Mouse (Mus musculus) retina, postnatal 7 days (tissue): ENCODE data around the gene Zfp36.

Experiments used
- DNase-seq: peaks from one replicate; pipeline ENCODE4 v3.0.0-alpha.2; 2012; ENCODE audit warnings: low read depth, low spot score

The Zfp36 gene

DNA sequence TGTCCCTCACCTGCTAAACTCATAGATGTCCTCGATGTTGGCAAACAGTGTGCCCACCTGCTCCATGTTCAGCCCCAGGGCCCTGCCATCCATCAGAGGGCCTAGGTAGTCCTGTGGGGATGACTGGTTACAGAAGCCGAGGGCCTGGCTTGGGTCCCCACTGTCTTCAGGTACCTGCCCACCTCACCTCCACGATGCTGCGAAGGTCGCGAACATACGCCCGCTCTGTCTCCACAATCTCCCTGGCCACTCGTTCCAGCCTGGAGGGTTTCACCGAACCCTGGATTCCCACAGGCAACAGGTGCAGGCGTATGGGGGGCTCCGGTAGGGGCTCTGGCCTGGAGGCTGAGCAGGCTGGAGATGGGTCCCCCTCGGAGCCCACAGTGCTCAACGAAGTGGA lies 10.0 kb downstream of the Zfp36 start:
- no peak for DNase-seq

DNA sequence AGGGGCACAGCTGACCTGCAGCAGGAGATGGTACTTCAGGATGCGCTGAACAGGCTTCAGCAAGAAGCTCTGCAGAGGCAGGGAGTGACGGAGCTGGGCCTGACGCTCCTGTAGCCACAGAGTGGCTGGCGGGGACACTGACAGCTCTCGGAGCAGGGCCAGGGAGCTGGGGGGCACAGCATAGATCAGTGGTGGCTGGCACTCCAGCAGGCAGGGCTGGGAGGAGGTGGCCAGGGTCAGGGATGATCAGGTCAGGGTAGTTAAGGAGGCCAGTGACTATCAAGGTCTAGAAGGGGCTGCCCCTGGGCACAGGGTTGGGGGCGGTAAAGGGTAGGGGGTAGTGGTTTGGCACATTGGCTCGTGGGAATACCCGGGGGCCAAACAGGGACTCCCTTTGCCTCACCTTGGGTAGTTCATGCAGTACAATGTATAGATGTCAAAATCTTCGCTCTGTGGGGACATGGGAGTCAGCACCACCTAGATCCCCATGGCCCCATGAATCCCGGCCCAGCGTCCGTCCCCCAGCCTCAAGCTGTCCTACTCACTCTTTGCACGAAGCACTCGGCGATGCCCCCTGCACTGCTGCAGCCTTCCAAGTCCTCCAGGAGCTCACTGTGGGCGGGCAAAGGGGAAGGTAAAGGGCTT lies 11.7 kb downstream of the Zfp36 start:
- DNase-seq = no peak

DNA sequence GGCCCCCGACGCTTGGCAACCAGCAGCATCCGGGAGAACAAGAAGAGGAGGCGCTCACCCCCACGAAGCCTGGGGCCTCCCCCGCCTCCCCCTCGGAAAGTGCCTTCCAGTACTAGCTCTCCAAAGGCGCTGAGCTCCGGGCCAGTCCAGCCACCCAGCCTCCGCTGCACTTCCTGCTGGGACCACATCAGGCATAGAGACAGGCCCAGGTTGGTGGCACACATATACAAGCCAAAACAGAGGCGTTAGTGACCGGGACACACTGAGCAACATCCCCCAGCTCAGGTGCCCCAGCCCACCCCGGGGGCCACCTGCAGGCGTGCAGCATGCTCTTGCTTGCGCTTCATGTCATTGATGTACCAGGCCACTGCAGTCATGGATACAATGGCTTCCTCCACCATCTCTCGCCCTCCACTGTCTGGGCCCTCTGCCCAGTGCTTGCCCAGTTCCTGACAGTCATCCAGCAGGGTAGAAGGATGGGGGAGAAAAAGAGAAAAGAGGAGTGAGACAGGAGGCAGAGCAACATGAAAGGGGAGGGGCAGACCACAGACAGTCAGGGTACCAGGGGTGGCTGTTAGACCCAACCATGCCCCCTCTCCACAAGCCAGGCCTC lies 12.3 kb downstream of the Zfp36 start:
- no peak for DNase-seq

GRCm38 (mm10) chr7:28362441-28363060 lies 17.5 kb downstream of the Zfp36 start:
- DNase-seq = no peak

DNA sequence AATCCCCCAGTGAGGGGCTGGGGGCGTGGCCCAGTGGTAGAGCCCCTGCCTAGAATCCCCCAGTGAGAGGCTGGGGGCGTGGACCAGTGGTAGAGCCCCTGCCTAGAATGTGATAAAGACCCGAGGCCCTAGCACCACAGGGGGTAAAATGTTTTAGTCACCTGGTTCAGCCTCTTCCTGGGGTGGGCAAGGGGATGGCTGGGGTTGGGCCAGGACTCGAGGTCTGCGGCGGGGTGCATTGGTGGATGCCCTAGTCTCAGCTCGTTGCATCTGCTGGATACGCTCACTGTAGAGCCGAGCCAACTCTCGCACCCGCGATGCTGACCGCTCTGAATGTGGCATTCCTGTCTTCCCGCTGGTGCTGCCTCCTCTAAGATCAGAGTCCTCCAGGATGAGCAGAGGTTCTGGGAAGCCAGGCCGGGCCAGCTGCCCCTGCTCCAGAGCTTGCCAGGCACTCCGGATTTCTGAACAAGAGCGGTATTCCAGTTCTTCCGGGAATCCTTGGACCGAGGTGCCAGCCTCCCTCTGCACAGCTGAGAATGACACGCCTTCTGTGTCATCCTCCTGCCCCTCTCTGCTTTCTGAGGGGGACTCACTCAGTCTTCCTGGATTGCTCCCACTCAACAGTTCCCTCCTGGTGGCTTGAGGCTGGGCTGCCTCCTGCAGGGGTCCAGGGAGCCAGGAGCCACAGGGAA lies 18.3 kb downstream of the Zfp36 start:
- DNase-seq = no peak

DNA sequence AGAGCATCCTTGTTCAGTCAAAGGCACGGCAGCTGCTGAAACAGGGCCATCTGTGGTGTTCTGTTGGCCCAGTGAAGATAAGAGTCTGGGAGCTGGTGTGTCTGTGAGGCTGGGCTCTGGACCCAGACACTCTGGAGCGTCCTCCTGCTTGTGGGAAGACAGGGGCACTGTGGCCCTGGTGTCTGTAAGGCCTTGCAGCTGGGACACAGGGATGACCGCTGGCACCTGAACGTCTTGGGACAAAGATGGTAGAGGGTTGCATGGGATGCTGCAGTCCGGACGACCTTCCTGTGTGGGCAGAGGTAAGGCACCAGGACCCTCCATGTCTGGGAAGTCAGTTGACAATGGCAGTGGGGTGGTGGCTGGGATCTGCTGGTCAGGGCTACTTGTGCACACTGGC lies 19.8 kb downstream of the Zfp36 start:
- no peak for DNase-seq

GRCm38 (mm10) chr7:28359854-28360253 lies 20.2 kb downstream of the Zfp36 start:
- no peak for DNase-seq

DNA sequence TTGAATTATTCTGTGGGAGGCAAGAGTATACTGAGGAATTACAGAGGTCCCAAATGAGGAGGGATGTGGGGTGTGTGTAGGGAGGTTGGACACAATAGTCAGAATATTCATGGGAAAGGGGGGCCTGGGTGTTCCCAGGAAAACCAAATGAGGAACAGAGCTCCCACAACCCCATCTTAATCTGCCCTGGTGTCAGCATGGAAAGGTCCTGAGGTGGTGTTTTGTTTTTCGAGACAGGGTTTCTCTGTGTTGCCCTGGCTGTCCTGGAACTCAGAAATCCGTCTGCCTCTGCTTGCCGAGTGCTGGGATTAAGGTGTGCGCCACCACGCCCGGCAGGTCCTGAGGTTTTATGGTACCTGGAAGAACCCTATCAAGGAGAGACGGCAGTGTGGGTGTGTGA lies 21.6 kb downstream of the Zfp36 start:
- no peak for DNase-seq

DNA sequence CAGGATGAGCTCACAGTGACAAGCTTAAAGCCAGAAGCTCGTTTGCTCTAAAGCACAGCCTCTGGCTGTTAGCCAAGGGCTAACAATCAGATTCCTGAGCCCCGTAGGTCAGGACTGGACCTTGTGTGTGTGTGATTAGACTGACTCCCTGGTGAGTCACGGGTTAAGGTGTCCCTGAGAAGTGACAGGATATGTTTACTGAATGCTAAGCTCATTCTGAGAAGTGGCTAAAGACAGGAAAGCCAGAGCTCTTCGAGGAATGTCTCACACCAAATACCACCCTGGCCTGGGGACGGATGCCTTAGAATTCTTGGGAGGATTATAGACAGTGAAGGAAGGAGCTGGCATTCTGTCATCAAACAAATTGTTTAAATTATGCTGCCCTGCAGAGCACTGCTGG lies 22.1 kb downstream of the Zfp36 start:
- DNase-seq = no peak

DNA sequence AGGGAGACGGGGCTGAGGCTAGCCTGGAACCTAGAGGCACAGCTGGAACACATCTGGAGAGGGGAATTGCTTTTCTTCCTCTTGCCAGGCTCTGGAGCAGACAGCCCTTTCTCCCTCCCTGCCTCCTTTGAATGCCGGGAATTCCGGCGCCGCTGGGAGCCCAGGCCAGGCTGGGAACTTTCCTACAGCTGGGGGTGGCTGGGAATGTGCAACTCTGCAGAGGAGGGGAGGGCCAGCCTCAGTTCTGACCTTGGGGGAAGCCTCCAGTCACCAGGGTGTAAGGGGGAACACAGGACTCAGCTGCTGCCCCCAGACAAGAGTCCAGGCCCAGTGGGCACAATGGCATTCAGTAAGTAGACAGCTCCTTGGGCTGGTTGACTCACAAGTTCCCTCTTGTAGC lies 23.1 kb downstream of the Zfp36 start:
- DNase-seq = no peak

DNA sequence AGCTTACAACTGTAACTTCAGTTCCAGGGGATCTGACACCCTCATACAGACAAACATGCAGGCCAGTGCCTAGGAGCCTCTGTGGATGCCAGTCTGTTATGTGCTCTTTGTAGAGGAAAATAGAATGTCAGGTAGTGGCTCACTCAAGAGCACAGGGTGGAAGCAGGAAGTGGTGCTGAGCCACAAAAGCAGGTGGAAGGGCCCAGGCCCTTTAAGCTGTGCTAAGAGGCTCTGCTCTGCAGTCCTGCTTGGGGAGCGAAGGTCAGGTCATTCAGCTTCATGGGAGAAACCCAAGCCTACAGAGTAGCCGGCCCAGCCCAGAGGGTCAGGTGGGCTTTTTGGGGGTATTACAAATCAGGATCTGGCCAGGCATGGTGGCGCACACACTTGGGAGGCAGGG lies 24.8 kb downstream of the Zfp36 start:
- DNase-seq = no peak

GRCm38 (mm10) chr7:28354596-28354995 lies 25.5 kb downstream of the Zfp36 start:
- no peak for DNase-seq

GRCm38 (mm10) chr7:28354113-28354581 lies 25.9 kb downstream of the Zfp36 start:
- DNase-seq = no peak

DNA sequence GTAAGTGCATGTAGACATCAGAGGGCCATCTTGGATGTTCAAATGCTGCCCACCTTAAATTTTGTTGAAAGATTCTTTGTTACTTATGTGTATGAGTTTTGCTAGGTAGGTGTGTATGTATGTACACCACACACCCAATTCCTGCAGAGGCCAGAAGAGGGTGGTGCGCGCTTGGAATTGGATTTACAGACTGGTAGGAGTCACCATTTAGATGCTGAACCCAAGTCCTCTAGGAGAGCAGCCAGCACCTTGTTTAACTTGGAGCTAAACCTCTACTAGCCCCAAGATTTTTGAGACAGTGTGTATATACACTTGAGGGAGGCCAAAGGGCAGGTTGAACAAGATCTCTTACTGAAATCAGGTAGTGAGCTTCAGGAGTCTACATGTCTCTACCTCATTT lies 26.8 kb downstream of the Zfp36 start:
- DNase-seq = no peak

- no peak for DNase-seq
Observed at GRCm38 (mm10) chr7:28351676-28352191, 28.3 kb downstream of the Zfp36 start.

- DNase-seq = peak; percentile 97
Observed at GRCm38 (mm10) chr7:28350155-28350883, 29.7 kb downstream of the Zfp36 start, which contains the start of gene Rps16. Gene Rps16 (plus strand): TSS chr7:28350652.

GRCm38 (mm10) chr7:28348601-28349000 lies 31.5 kb downstream of the Zfp36 start:
- no peak for DNase-seq

DNA sequence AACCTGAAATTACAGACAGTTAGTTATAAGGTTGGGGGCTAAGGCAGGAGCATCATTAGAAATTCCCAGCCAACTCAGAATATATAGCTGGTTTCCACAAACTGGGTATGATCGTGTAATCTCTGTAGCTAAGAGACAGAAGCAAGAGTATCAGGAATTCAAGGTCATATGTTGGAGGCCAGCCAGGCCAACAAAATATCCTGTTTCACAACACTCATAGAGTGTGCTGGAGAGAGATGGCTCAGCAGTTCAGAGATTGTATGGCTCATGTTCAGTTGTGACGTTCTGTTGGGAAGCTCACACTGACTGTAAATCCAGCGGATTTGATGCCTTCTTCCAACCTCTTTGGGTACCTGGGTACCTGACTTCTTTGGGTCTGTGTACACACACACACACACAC lies 32.3 kb downstream of the Zfp36 start:
- DNase-seq = no peak

DNA sequence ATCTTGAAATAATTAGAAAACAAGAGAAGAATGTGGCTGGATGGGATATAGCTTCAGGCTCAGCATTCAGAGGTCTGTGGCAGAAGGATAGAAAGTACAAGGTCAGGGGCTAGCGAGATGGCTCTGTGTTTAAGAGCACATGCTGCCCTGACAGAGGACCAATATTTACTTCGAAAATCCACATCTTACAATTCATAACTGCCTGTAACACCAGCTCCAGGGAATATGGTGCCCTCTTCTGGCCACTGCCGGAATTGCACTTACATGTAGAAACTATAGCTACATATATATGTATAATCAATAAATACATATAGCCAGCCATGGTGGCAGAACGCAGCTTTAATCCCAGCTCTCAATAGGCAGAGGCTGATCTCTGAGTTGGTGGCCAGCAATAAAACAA lies 35.4 kb downstream of the Zfp36 start:
- peak; percentile 65 for DNase-seq

DNA sequence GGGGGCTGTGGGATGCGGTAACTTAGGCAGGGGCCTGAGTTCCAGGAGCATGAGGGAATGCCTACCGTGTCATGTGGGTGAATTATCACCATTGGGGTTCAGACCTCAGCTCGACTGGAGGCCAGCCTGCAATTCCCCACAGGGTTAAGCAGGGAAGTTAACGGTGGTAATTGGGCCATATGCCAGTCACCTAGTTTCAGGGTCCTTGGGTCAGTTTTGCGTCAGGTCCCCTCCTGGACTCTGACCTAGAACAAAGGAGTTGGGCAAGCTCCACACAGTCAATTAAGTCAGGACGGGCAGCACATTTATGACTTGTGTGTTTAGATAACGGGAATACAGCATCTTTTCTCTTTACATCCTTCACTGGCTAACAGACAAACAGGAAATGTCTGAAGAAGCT lies 38.7 kb downstream of the Zfp36 start:
- no peak for DNase-seq

GRCm38 (mm10) chr7:28339213-28339917 lies 40.7 kb downstream of the Zfp36 start:
- DNase-seq = no peak
